8 mouse cellular contexts compared by ENCODE assay signal in genomic region chr7:131542115-131542871, GRCm38 (mm10). TPM values are rescaled to one million over a fixed set of nuclear protein-coding genes. Genes with fewer than 3 reads are reported as not detected.
DNase-seq lines count a peak whose midpoint lies in the region; ATAC-seq and TF ChIP-seq lines count a peak whose summit lies in the region.

Hmx3 (plus strand) TSS chr7:131542867.

- no peak for TF ChIP-seq CTCF in lung, adult 2 months (IDR thresholded peaks at IDR 0.05; ENCODE audit: insufficient read depth, low read length)
- TF ChIP-seq CTCF in embryonic fibroblast, embryonic 13.5 days (IDR thresholded peaks at IDR 0.05; ENCODE audit: borderline replicate concordance, insufficient read depth, low read length): no peak
- TF ChIP-seq CTCF in intestine, postnatal 0 days (IDR thresholded peaks at IDR 0.05; ENCODE audit: low read depth): no peak

- no peaks in the 10 kb centered on the region for H3K9me3 ChIP-seq in intestine, postnatal 0 days (ENCODE audit: control insufficient read depth)

- peak within 1 kb of the TSS; percentile 61 for H3K4me2 ChIP-seq in intestine, postnatal 0 days (replicated peaks; ENCODE audit: low read depth)

- peaks cover 90% of the 10 kb centered on the region for H3K27me3 ChIP-seq in intestine, postnatal 0 days (replicated peaks; ENCODE audit: control insufficient read depth, insufficient read depth, low read length)

- peak within 1 kb of the TSS; percentile 21 for H3K4me3 ChIP-seq in lung, adult 2 months (replicated peaks; ENCODE audit: extremely low read depth, low read depth, low read length)
- H3K4me3 ChIP-seq in embryonic fibroblast, embryonic 13.5 days (ENCODE audit: insufficient read depth, low read length): peak within 1 kb of the TSS; percentile 11; the same call in 1 of the 2 replicates
- H3K4me3 ChIP-seq in intestine, postnatal 0 days (ENCODE audit: low read depth, low read length): peak within 1 kb of the TSS; percentile 33

- no peaks in the 10 kb centered on the region for H3K36me3 ChIP-seq in intestine, postnatal 0 days (ENCODE audit: control insufficient read depth, insufficient read depth)

- TF ChIP-seq POLR2A in lung, adult 2 months (IDR thresholded peaks at IDR 0.05; ENCODE audit: borderline replicate concordance, extremely low read depth, low read depth, low read length): no peak
- TF ChIP-seq POLR2A in embryonic fibroblast, embryonic 13.5 days (IDR thresholded peaks at IDR 0.05; ENCODE audit: low read depth, low read length): no peak

- no peak within 1 kb of the TSS for H3K27ac ChIP-seq in embryonic fibroblast, embryonic 13.5 days (ENCODE audit: insufficient read depth, low read length)
- no peak within 1 kb of the TSS for H3K27ac ChIP-seq in intestine, postnatal 0 days (ENCODE audit: low read depth, low read length)

- WGBS in lung, adult 2 months: under 1% methylated on average over 65 of the region's 65 CpGs
- 1% methylated on average over 63 of the region's 65 CpGs for WGBS in intestine, postnatal 0 days

- no peak within 1 kb of the TSS for H3K9ac ChIP-seq in intestine, postnatal 0 days (ENCODE audit: low read depth, low read length)

- no peak for ATAC-seq in intestine, postnatal 0 days

- DNase-seq in lung, adult 2 months: no peak
- DNase-seq in lung, postnatal 36 days: no peak
- peak; percentile 79 for DNase-seq in neural tube, embryonic 10.5 days (ENCODE audit: extremely low spot score, low spot score)
- no peak for DNase-seq in cerebellum, postnatal 36 days
- DNase-seq in cerebellum, adult 18-20 months: no peak
- DNase-seq in thymus, adult 18-20 months: no peak

- peaks cover 6% of the 10 kb centered on the region; the same call in 1 of the 2 replicates for H3K4me1 ChIP-seq in lung, adult 2 months (ENCODE audit: control insufficient read depth, insufficient read depth, low read length)
- no peaks in the 10 kb centered on the region for H3K4me1 ChIP-seq in embryonic fibroblast, embryonic 13.5 days (ENCODE audit: control insufficient read depth, insufficient read depth, low read length)
- 0 out of 2 replicates have a peak, but pooled peaks cover 6% of the 10 kb centered on the region for H3K4me1 ChIP-seq in intestine, postnatal 0 days (replicated peaks; ENCODE audit: control insufficient read depth, insufficient read depth, low read length)

RNA-seq across cellular contexts. Expression of gene Hmx3, which starts in this region (rescaled TPM):
- polyA plus RNA-seq in lung, adult 2 months (2012; rRNA removed): not detected in 2 replicates
- polyA plus RNA-seq in embryonic fibroblast, embryonic 13.5 days (2011; ENCODE audit: insufficient read length, low read depth, missing spikeins): not detected in 2 replicates
- polyA plus RNA-seq in intestine, postnatal 0 days (2015; fragmentation: Nextera tagmentation; extraction: Ambion mirVana): 0.91 and 1.4 TPM in 2 replicates
